Mouse (Mus musculus) kidney, embryonic 14.5 days (tissue): ENCODE data around the gene Paf1. TPM values are rescaled to one million over a fixed set of nuclear protein-coding genes. Genes with fewer than 3 reads are reported as not detected.
"Not testable (repeated sequence)": the region's sequence is repeated elsewhere in the genome, so short reads cannot be mapped to it uniquely, and the experiment has no call there.

Experiments used
- ATAC-seq: fragments of 200-750 bp; cut with Nextera tagmentation; 2 replicates; pipeline ENCODE4 v1.8.0; 2017; ENCODE audit warnings: moderate number of reproducible peaks, mild to moderate bottlenecking, moderate TSS enrichment, moderate library complexity; ENCODE audit not compliant: low FRiP score, low TSS enrichment
- H3K27ac ChIP-seq: fragments of 300-500 bp; sonication (generic); 2 replicates; pipeline ENCODE4 v1.5.1; 2014; ENCODE audit warnings: low read depth, mild to moderate bottlenecking, low read length, moderate library complexity, mixed read lengths
- H3K27me3 ChIP-seq: fragments of 300-500 bp; sonication (generic); 2 replicates; pipeline ENCODE4 v1.6.1; 2014; ENCODE audit warnings: mild to moderate bottlenecking, low read length; ENCODE audit not compliant: control insufficient read depth, insufficient read depth
- H3K36me3 ChIP-seq: fragments of 300-500 bp; sonication (generic); 2 replicates; pipeline ENCODE4 v1.6.1; 2014; ENCODE audit warnings: low read length, mixed read lengths; ENCODE audit not compliant: control insufficient read depth, insufficient read depth
- H3K4me1 ChIP-seq: fragments of 300-500 bp; sonication (generic); 2 replicates; pipeline ENCODE4 v1.6.1; 2014; ENCODE audit warnings: low read length, mixed read lengths; ENCODE audit not compliant: control insufficient read depth, insufficient read depth
- H3K4me2 ChIP-seq: fragments of 300-500 bp; sonication (generic); replicated peaks from 2 replicates; pipeline ENCODE4 v1.6.1; 2014; ENCODE audit warnings: low read depth, mild to moderate bottlenecking, low read length
- H3K4me3 ChIP-seq: fragments of 300-500 bp; sonication (generic); 2 replicates; pipeline ENCODE4 v1.5.1; 2014; ENCODE audit warnings: mild to moderate bottlenecking, low read length
- H3K9ac ChIP-seq: fragments of 300-500 bp; sonication (generic); 2 replicates; pipeline ENCODE4 v1.6.1; 2014; ENCODE audit warnings: low read depth, mild to moderate bottlenecking, low read length, moderate library complexity
- H3K9me3 ChIP-seq: fragments of 300-500 bp; sonication (generic); 2 replicates; pipeline ENCODE4 v1.6.1; 2016; ENCODE audit warnings: low read length; ENCODE audit not compliant: control insufficient read depth
- WGBS: fragments of 180-500 bp; shearing (Covaris S2); extraction: QIAGEN DNeasy Blood & Tissue Kit; methylation state at CpG from one replicate; pipeline ENCODE4 v1.1.7; 2014; 5-methylcytosine and 5-hydroxymethylcytosine counted together
- polyA plus RNA-seq: library from polyadenylated mRNA; unstranded; fragments of >200 nt; fragmentation: Nextera tagmentation; extraction: Ambion mirVana; gene quantifications from 2 replicates; pipeline ENCODE4 v1.2.1, GENCODE M21; 2014

The Paf1 gene
- polyA plus RNA-seq, 1 experiment from 2014 or later: 82.1 TPM

- Histone ChIP-seq H3K36me3 (peaks cover 38% of the 10 kb centered on the region), H3K4me1 (peaks cover 19% of the 10 kb centered on the region)
- H3K27ac ChIP-seq, H3K4me2 ChIP-seq, H3K9ac ChIP-seq, H3K9me3 ChIP-seq, H3K27me3 ChIP-seq, H3K4me3 ChIP-seq: not testable (repeated sequence)
- 83% methylated on average over 6 of the region's 6 CpGs for WGBS
- ATAC-seq: peak; percentile 14
These were observed 5.9 kb upstream of the Paf1 start for GRCm38 (mm10) chr7:28386877-28387276.

GRCm38 (mm10) chr7:28387384-28387783 lies 5.4 kb upstream of the Paf1 start:
- H3K9me3 ChIP-seq, H3K4me3 ChIP-seq, H3K27me3 ChIP-seq, H3K27ac ChIP-seq, H3K9ac ChIP-seq, H3K4me2 ChIP-seq, ATAC-seq: not testable (repeated sequence)
- Histone ChIP-seq H3K4me1 (peaks cover 16% of the 10 kb centered on the region), H3K36me3 (peaks cover 38% of the 10 kb centered on the region)
- WGBS: 85% methylated on average over 7 of the region's 7 CpGs

- peaks cover 10% of the 10 kb centered on the region; the same call in 1 of the 2 replicates for H3K4me1 ChIP-seq
- no peak overlapping the region for H3K27ac ChIP-seq
- 94% methylated on average over 3 of the region's 3 CpGs for WGBS
- no peak overlapping the region for H3K4me2 ChIP-seq
- ATAC-seq: no peak
- H3K9ac ChIP-seq: no peak overlapping the region
- peaks cover 42% of the 10 kb centered on the region for H3K36me3 ChIP-seq
- no peaks in the 10 kb centered on the region for H3K9me3 ChIP-seq
- H3K27me3 ChIP-seq: no peaks in the 10 kb centered on the region
- H3K4me3 ChIP-seq: no peak overlapping the region
These were observed 2.4 kb upstream of the Paf1 start for GRCm38 (mm10) chr7:28390331-28390730.

- Histone ChIP-seq H3K4me3 (peak overlapping the region; percentile 92), H3K9me3 (no peaks in the 10 kb centered on the region), H3K27me3 (no peaks in the 10 kb centered on the region), H3K36me3 (peaks cover 51% of the 10 kb centered on the region), H3K4me2 (peak overlapping the region; percentile 90), H3K27ac (peak overlapping the region; percentile 65; the same call in 1 of the 2 replicates), H3K4me1 (peaks cover 10% of the 10 kb centered on the region; the same call in 1 of the 2 replicates), H3K9ac (peak overlapping the region; percentile 86)
- no peak for ATAC-seq
- 8% methylated on average over 22 of the region's 22 CpGs for WGBS
These were observed 661 bp downstream of the Paf1 start for GRCm38 (mm10) chr7:28393272-28393951.

DNA sequence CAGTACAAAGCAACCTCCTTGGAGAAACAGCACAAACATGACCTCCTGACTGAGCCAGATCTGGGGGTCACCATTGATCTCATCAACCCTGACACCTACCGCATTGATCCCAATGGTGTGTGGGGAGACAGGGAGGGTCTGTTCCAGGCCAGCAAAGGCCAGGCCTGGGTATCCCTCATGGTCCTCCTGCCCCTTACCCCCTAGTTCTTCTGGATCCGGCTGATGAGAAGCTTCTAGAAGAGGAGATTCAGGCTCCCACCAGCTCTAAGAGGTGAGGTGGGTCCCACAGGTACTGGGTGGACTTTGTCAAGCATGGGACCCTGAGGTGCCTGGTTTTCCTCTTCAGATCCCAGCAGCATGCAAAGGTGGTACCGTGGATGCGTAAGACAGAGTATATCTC lies 2.7 kb downstream of the Paf1 start:
- no peak overlapping the region for H3K4me2 ChIP-seq
- no peaks in the 10 kb centered on the region for H3K9me3 ChIP-seq
- peaks cover 10% of the 10 kb centered on the region; the same call in 1 of the 2 replicates for H3K4me1 ChIP-seq
- no peak for ATAC-seq
- 98% methylated on average over 4 of the region's 4 CpGs for WGBS
- H3K4me3 ChIP-seq: no peak overlapping the region
- H3K27me3 ChIP-seq: no peaks in the 10 kb centered on the region
- H3K9ac ChIP-seq: no peak overlapping the region
- peaks cover 53% of the 10 kb centered on the region for H3K36me3 ChIP-seq
- no peak overlapping the region for H3K27ac ChIP-seq

DNA sequence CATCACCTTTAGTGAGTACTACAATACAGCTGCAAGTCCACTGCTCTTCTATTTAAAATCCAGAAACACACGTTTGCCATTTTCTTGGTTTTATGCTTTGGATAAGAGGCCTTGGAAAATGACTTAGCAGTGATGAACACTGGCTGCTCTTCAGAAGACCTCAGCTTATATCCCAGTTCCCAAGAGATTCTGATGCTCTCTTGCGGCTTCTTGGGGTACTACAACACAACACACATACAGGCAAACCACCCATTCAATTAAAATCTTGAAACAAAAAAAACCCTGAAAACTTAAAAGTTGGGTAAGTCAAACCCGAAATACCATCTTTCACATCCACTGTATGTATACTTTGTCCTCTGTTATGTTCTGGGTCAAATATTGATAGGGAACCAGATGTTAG lies 5.2 kb downstream of the Paf1 start:
- no peak overlapping the region for H3K27ac ChIP-seq
- no peaks in the 10 kb centered on the region for H3K9me3 ChIP-seq
- no peak overlapping the region for H3K9ac ChIP-seq
- peaks cover 5% of the 10 kb centered on the region; the same call in 1 of the 2 replicates for H3K4me1 ChIP-seq
- H3K27me3 ChIP-seq: no peaks in the 10 kb centered on the region
- peaks cover 74% of the 10 kb centered on the region for H3K36me3 ChIP-seq
- H3K4me3 ChIP-seq: no peak overlapping the region
- ATAC-seq: no peak
- WGBS: 63% methylated on average over 3 of the region's 3 CpGs
- H3K4me2 ChIP-seq: no peak overlapping the region

DNA sequence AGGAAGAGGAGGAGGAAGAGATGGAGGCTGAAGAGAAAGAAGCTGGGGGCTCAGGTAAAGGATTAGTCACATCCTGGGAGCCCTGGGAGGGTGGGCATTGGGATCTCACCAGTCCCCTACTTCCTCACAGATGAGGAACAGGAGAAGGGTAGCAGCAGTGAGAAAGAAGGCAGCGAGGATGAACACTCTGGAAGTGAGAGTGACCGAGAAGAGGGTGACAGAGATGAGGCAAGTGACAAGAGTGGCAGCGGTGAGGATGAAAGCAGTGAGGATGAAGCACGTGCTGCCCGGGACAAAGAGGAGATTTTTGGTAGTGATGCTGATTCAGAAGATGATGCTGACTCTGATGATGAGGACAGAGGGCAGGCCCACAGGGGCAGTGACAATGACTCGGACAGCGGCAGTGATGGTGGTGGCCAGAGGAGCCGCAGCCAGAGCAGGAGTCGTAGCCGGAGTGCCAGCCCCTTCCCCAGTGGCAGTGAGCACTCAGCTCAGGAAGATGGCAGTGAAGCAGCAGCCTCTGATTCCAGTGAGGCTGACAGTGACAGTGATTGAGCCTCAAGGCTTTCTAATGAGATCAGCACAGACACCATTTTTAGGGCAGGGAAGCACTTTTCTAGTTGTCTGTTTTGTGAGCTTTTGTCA lies 6.1 kb downstream of the Paf1 start:
- H3K9ac ChIP-seq: no peak overlapping the region
- no peaks in the 10 kb centered on the region for H3K27me3 ChIP-seq
- H3K36me3 ChIP-seq: peaks cover 82% of the 10 kb centered on the region
- no peaks in the 10 kb centered on the region for H3K9me3 ChIP-seq
- H3K4me1 ChIP-seq: peaks cover under 1% of the 10 kb centered on the region; the same call in 1 of the 2 replicates
- WGBS: 91% methylated on average over 10 of the region's 10 CpGs
- H3K4me3 ChIP-seq: no peak overlapping the region
- no peak overlapping the region for H3K4me2 ChIP-seq
- no peak overlapping the region for H3K27ac ChIP-seq
- no peak for ATAC-seq

DNA sequence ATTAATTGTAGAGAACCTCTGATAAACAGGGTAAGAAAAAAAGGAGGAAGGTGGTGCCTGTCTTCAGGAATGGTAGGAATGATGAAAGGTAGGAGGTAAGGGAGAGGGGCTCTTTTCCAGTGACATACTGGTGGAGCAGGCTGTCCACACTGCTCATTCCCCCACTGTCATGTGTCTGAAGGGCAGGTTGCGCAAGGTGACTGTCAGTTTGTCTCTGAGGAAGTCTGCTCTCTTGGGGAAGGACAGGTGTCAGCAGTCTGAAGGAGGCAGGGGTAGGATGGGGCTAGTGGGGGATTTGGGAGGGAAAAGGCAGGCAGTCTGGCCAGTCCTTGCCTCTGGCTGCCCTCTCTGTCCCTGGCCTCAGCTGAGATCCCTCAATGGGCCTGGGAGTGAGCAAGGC lies 8.3 kb downstream of the Paf1 start:
- H3K4me1 ChIP-seq: no peaks in the 10 kb centered on the region
- no peak overlapping the region for H3K4me3 ChIP-seq
- no peak overlapping the region for H3K27ac ChIP-seq
- H3K36me3 ChIP-seq: peaks cover 93% of the 10 kb centered on the region
- ATAC-seq: no peak
- no peak overlapping the region for H3K4me2 ChIP-seq
- WGBS: 93% methylated on average over 1 of the region's 1 CpGs
- no peak overlapping the region for H3K9ac ChIP-seq
- H3K9me3 ChIP-seq: no peaks in the 10 kb centered on the region
- H3K27me3 ChIP-seq: no peaks in the 10 kb centered on the region

DNA sequence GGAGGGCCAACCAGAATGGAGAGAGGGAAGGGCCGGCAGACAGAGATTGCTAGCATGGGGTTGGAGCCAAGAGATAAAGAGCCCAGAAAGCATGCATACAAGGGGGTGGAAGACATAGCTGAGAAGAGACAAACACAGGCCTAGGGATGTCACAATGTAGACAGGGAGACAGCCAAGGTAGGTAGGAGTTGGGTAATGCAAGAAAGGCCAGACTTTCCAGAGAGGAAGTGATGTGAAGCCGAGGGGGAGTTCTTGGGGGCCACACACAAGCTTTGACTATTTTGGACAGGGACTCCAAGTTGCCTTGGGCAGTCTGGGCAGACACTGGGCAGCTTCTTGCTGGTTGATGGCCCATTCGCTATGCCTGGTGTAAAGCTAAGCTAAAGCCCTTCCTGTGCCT lies 9.2 kb downstream of the Paf1 start:
- H3K36me3 ChIP-seq: peaks cover 93% of the 10 kb centered on the region
- H3K4me1 ChIP-seq: no peaks in the 10 kb centered on the region
- no peak overlapping the region for H3K4me3 ChIP-seq
- 85% methylated on average over 3 of the region's 3 CpGs for WGBS
- H3K4me2 ChIP-seq: no peak overlapping the region
- no peak overlapping the region for H3K9ac ChIP-seq
- no peak overlapping the region for H3K27ac ChIP-seq
- no peaks in the 10 kb centered on the region for H3K9me3 ChIP-seq
- H3K27me3 ChIP-seq: no peaks in the 10 kb centered on the region
- no peak for ATAC-seq
